Mouse (Mus musculus): ENCODE measurements at regions not wholly inside any gene's neighbourhood (a gene's known extent, or its start where the extent isn't known, plus 50 kb on each side); places are given as distances from the start of the nearest gene placed in this dataset.

GRCm38 (mm10) chr11:111893861-111894260, 827.9 kb downstream of the Kcnj2 start:
- peaks cover 18% of the 10 kb centered on the region for H3K4me1 ChIP-seq (ENCODE audit: control insufficient read depth, insufficient read depth, low read length)
- ATAC-seq (ENCODE audit: low FRiP score, low read depth) (no peak), DNase-seq (ENCODE audit: low spot score) (no peak)
- H3K27ac ChIP-seq (replicated peaks; ENCODE audit: low read depth, low read length): no peak overlapping the region
- no peaks in the 10 kb centered on the region; the same call in 1 of the 2 replicates for H3K27me3 ChIP-seq (ENCODE audit: control insufficient read depth, insufficient read depth, low read length)
- no peak overlapping the region for H3K4me3 ChIP-seq (replicated peaks; ENCODE audit: low read length)
- WGBS: 41% methylated on average over 8 of the region's 8 CpGs
- H3K36me3 ChIP-seq (ENCODE audit: control insufficient read depth, insufficient read depth, low read length): no peaks in the 10 kb centered on the region
- H3K9me3 ChIP-seq (ENCODE audit: control insufficient read depth, low read length): no peaks in the 10 kb centered on the region
- no peak for TF ChIP-seq POLR2A (IDR thresholded peaks at IDR 0.05; ENCODE audit: borderline replicate concordance, extremely low read depth, insufficient read depth, insufficient read length)
- H3K9ac ChIP-seq (ENCODE audit: low read depth, low read length, severe bottlenecking): no peak overlapping the region
- no peak overlapping the region for H3K4me2 ChIP-seq (replicated peaks; ENCODE audit: low read depth, low read length, severe bottlenecking)

GRCm38 (mm10) chr11:111895221-111896200, 829.5 kb downstream of the Kcnj2 start:
- H3K4me1 ChIP-seq (ENCODE audit: control insufficient read depth, insufficient read depth, low read length): peaks cover 16% of the 10 kb centered on the region
- no peaks in the 10 kb centered on the region for H3K9me3 ChIP-seq (ENCODE audit: control insufficient read depth, low read length)
- 85% methylated on average over 4 of the region's 4 CpGs for WGBS
- no peak overlapping the region for H3K4me2 ChIP-seq (replicated peaks; ENCODE audit: low read depth, low read length, severe bottlenecking)
- no peak overlapping the region for H3K27ac ChIP-seq (replicated peaks; ENCODE audit: low read depth, low read length)
- H3K9ac ChIP-seq (ENCODE audit: low read depth, low read length, severe bottlenecking): no peak overlapping the region
- DNase-seq (ENCODE audit: low spot score) (no peak), ATAC-seq (ENCODE audit: low FRiP score, low read depth) (no peak)
- no peak for TF ChIP-seq POLR2A (IDR thresholded peaks at IDR 0.05; ENCODE audit: borderline replicate concordance, extremely low read depth, insufficient read depth, insufficient read length)
- no peaks in the 10 kb centered on the region for H3K36me3 ChIP-seq (ENCODE audit: control insufficient read depth, insufficient read depth, low read length)
- H3K27me3 ChIP-seq (ENCODE audit: control insufficient read depth, insufficient read depth, low read length): no peaks in the 10 kb centered on the region; the same call in 1 of the 2 replicates
- no peak overlapping the region for H3K4me3 ChIP-seq (replicated peaks; ENCODE audit: low read length)

DNA sequence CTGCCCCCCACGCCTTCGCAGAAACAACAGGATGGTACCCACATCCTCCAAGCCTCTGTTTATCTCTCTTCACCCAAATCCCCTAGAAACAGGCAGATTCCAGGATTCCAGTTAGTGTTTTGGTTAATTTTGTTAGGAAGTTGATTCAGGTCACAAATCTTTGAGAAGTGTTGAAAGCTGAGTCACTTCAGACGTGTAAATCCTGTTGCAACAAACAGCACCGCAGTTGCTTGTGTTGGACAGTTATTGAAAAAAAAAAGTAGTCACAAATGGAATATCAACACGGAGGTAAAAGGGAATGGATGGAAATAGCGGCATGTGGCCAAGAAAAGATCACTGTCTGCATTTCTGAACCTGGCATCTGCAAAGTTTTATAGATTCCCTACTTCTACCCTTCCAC, 831.0 kb downstream of the Kcnj2 start:
- Histone ChIP-seq H3K27me3 (ENCODE audit: control insufficient read depth, insufficient read depth, low read length) (no peaks in the 10 kb centered on the region; the same call in 1 of the 2 replicates), H3K4me3 (replicated peaks; ENCODE audit: low read length) (no peak overlapping the region), H3K4me1 (ENCODE audit: control insufficient read depth, insufficient read depth, low read length) (peaks cover 8% of the 10 kb centered on the region), H3K9me3 (ENCODE audit: control insufficient read depth, low read length) (no peaks in the 10 kb centered on the region), H3K36me3 (ENCODE audit: control insufficient read depth, insufficient read depth, low read length) (no peaks in the 10 kb centered on the region), H3K27ac (replicated peaks; ENCODE audit: low read depth, low read length) (no peak overlapping the region), H3K4me2 (replicated peaks; ENCODE audit: low read depth, low read length, severe bottlenecking) (no peak overlapping the region), H3K9ac (ENCODE audit: low read depth, low read length, severe bottlenecking) (no peak overlapping the region)
- WGBS: 82% methylated on average over 6 of the region's 6 CpGs
- ATAC-seq (ENCODE audit: low FRiP score, low read depth): no peak
- DNase-seq (ENCODE audit: low spot score): no peak
- TF ChIP-seq POLR2A (IDR thresholded peaks at IDR 0.05; ENCODE audit: borderline replicate concordance, extremely low read depth, insufficient read depth, insufficient read length): no peak

- 62% methylated on average over 4 of the region's 4 CpGs for WGBS
These were observed 838.1 kb downstream of the Kcnj2 start for GRCm38 (mm10) chr11:111904086-111904485.

DNA sequence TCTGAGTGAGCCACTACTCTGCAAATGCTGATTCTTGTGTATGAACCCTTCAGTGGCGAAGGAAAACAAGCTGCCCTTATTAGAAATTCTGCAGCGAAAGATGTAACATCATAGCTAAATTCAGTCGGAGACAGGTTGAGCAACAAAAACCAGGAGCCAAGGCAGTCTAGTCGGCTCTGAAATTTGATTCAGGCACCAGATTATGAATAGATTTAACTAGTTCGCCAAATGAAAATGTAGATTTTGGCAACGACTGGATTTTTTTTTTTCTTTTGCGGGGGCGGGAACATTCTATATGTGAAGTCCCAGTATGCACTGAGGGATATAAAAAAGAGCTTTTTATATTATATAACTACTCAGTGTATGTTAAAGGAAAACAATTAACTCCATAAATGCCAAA, 847.9 kb downstream of the Kcnj2 start:
- TF ChIP-seq POLR2A (IDR thresholded peaks at IDR 0.05; ENCODE audit: borderline replicate concordance, extremely low read depth, insufficient read depth, insufficient read length): no peak
- Histone ChIP-seq H3K9ac (ENCODE audit: low read depth, low read length, severe bottlenecking) (no peak overlapping the region), H3K36me3 (ENCODE audit: control insufficient read depth, insufficient read depth, low read length) (no peaks in the 10 kb centered on the region), H3K4me1 (ENCODE audit: control insufficient read depth, insufficient read depth, low read length) (no peaks in the 10 kb centered on the region), H3K27me3 (ENCODE audit: control insufficient read depth, insufficient read depth, low read length) (no peaks in the 10 kb centered on the region), H3K4me3 (replicated peaks; ENCODE audit: low read length) (no peak overlapping the region), H3K9me3 (ENCODE audit: control insufficient read depth, low read length) (no peaks in the 10 kb centered on the region), H3K4me2 (replicated peaks; ENCODE audit: low read depth, low read length, severe bottlenecking) (no peak overlapping the region), H3K27ac (replicated peaks; ENCODE audit: low read depth, low read length) (peak overlapping the region; percentile 62; the same call in 1 of the 2 replicates)
- ATAC-seq (ENCODE audit: low FRiP score, low read depth) (no peak), DNase-seq (ENCODE audit: low spot score) (peak; percentile 55)
- WGBS: 57% methylated on average over 8 of the region's 8 CpGs

More at GRCm38 (mm10) chr11:111904086-111904485, 838.1 kb downstream of the Kcnj2 start:
- no peaks in the 10 kb centered on the region for H3K27me3 ChIP-seq (ENCODE audit: control insufficient read depth, insufficient read depth, low read length)
- H3K36me3 ChIP-seq (ENCODE audit: control insufficient read depth, insufficient read depth, low read length): no peaks in the 10 kb centered on the region
- no peak overlapping the region for H3K9ac ChIP-seq (ENCODE audit: low read depth, low read length, severe bottlenecking)
- no peaks in the 10 kb centered on the region for H3K9me3 ChIP-seq (ENCODE audit: control insufficient read depth, low read length)
- 0 out of 2 replicates have a peak, but pooled peaks cover 4% of the 10 kb centered on the region for H3K4me1 ChIP-seq (ENCODE audit: control insufficient read depth, insufficient read depth, low read length)
- ATAC-seq (ENCODE audit: low FRiP score, low read depth) (no peak), DNase-seq (ENCODE audit: low spot score) (peak; percentile 13)
- H3K27ac ChIP-seq (replicated peaks; ENCODE audit: low read depth, low read length): no peak overlapping the region
- no peak for TF ChIP-seq POLR2A (IDR thresholded peaks at IDR 0.05; ENCODE audit: borderline replicate concordance, extremely low read depth, insufficient read depth, insufficient read length)
- no peak overlapping the region for H3K4me2 ChIP-seq (replicated peaks; ENCODE audit: low read depth, low read length, severe bottlenecking)
- no peak overlapping the region for H3K4me3 ChIP-seq (replicated peaks; ENCODE audit: low read length)

All from limb, embryonic 14.5 days (tissue).